Mouse (Mus musculus) myocyte (in vitro differentiated cells): ENCODE data around the gene Cfap221. TPM values are rescaled to one million over a fixed set of nuclear protein-coding genes. Genes with fewer than 3 reads are reported as not detected.

Source experiments
- H3K27me3 ChIP-seq: one replicate; pipeline ENCODE4 v1.6.1; 2011; ENCODE audit not compliant: control insufficient read depth, insufficient read depth, insufficient read length
- H3K36me3 ChIP-seq: one replicate; pipeline ENCODE4 v1.6.1; 2011; ENCODE audit not compliant: control insufficient read depth, insufficient read depth
- H3K4me2 ChIP-seq: one replicate; pipeline ENCODE4 v1.6.1; 2011; ENCODE audit warnings: low read depth, control low read depth
- H3K4me3 ChIP-seq: one replicate; pipeline ENCODE4 v1.5.1; 2011; ENCODE audit warnings: mild to moderate bottlenecking, control low read depth, moderate library complexity
- H3K79me2 ChIP-seq: one replicate; pipeline ENCODE4 v1.6.1; 2011; ENCODE audit not compliant: control insufficient read depth, insufficient read depth
- H3ac ChIP-seq: one replicate; pipeline ENCODE4 v1.6.1; 2011; ENCODE audit not compliant: control insufficient read depth, insufficient read length
- CEBPB ChIP-seq: IDR thresholded peaks from 2 replicates; pipeline ENCODE4 v1.6.1; 2011; ENCODE audit warnings: mild to moderate bottlenecking, moderate library complexity; ENCODE audit not compliant: poor library complexity, insufficient read depth, severe bottlenecking
- E2F4 ChIP-seq: IDR thresholded peaks from one replicate; pipeline ENCODE4 v1.6.1; 2011; ENCODE audit warnings: mild to moderate bottlenecking, control low read depth, moderate library complexity; ENCODE audit not compliant: insufficient read depth
- MAX ChIP-seq: IDR thresholded peaks from one replicate; pipeline ENCODE4 v1.6.1; 2011; ENCODE audit warnings: low read depth, mild to moderate bottlenecking, control low read depth
- MYOD1 ChIP-seq, 3 experiments: IDR thresholded peaks; one replicate each; pipeline ENCODE4 v1.6.1; 2011; ENCODE audit warnings: control low read depth in 2 of 3, low read depth in 2 of 3, mild to moderate bottlenecking in 2 of 3, moderate library complexity in 1 of 3; ENCODE audit not compliant: insufficient read length in 2 of 3, control insufficient read depth in 1 of 3
- MYOG ChIP-seq, 3 experiments: IDR thresholded peaks; one replicate each; pipeline ENCODE4 v1.6.1; 2011; ENCODE audit warnings: control low read depth in 2 of 3, low read depth in 2 of 3, mild to moderate bottlenecking in 2 of 3; ENCODE audit not compliant: insufficient read length in 2 of 3, control insufficient read depth in 1 of 3, insufficient read depth in 1 of 3
- POLR2A ChIP-seq: IDR thresholded peaks from one replicate; pipeline ENCODE4 v1.6.1; 2011; ENCODE audit warnings: low read depth, mild to moderate bottlenecking, control low read depth, moderate library complexity; ENCODE audit not compliant: insufficient read length
- POLR2AphosphoS2 ChIP-seq: IDR thresholded peaks from one replicate; pipeline ENCODE4 v1.6.1; 2011; ENCODE audit warnings: low read depth, control low read depth; ENCODE audit not compliant: insufficient read length
- REST ChIP-seq: IDR thresholded peaks from one replicate; pipeline ENCODE4 v1.6.1; 2011; ENCODE audit warnings: mild to moderate bottlenecking, control low read depth, moderate library complexity; ENCODE audit not compliant: insufficient read depth, insufficient read length
- SRF ChIP-seq: IDR thresholded peaks from one replicate; pipeline ENCODE4 v1.6.1; 2011; ENCODE audit warnings: low read depth; ENCODE audit not compliant: control insufficient read depth, insufficient read length
- TCF12 ChIP-seq: IDR thresholded peaks from one replicate; pipeline ENCODE4 v1.6.1; 2011; ENCODE audit warnings: mild to moderate bottlenecking, control low read depth; ENCODE audit not compliant: poor library complexity, insufficient read depth, severe bottlenecking
- TCF3 ChIP-seq: IDR thresholded peaks from one replicate; pipeline ENCODE4 v1.6.1; 2011; ENCODE audit warnings: low read depth, control low read depth; ENCODE audit not compliant: insufficient read length
- USF1 ChIP-seq: IDR thresholded peaks from one replicate; pipeline ENCODE4 v1.6.1; 2011; ENCODE audit warnings: low read depth, mild to moderate bottlenecking, control low read depth, moderate library complexity
- polyA plus RNA-seq: library from polyadenylated mRNA; unstranded; fragments of >200 nt; fragmentation: generic; extraction: Trizol; gene quantifications from one replicate; pipeline ENCODE4 v1.2.1, GENCODE M21; 2012; ENCODE audit warnings: missing spikeins

The Cfap221 gene
- polyA plus RNA-seq, 1 experiment, result not detected

DNA sequence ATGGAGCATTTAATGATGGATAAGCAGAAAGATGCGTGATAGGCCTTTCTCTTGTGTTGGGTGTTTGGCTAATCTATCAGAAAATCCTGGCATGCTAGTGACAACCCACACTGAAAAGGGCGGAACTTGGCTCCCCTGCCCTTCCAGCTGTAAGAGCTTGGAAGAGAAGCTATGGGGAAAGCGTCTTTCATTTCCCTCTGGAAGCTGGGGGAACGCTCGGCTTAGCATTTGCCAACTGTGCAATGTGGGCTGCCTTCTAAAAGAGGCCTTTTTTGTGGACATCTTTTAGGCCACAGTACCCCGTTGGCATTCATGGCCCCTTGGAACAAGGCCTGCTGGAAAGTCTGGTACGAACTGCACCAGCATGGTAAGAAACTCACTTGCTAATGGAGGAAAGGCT, 118.1 kb downstream of the Cfap221 start:
- Histone ChIP-seq H3K4me3 (no peak overlapping the region), H3ac (no peak overlapping the region), H3K27me3 (no peaks in the 10 kb centered on the region), H3K79me2 (no peaks in the 10 kb centered on the region), H3K4me2 (peak overlapping the region; percentile 44), H3K36me3 (no peaks in the 10 kb centered on the region)
- TF ChIP-seq TCF3, result no peak
- TF ChIP-seq POLR2AphosphoS2, result no peak
- no peak for TF ChIP-seq MAX
- no peak for TF ChIP-seq MYOD1 (IDR thresholded peaks at IDR 0.05; ENCODE audit: control insufficient read depth in 1 of 3, insufficient read length in 2 of 3, low read depth in 2 of 3)
- TF ChIP-seq MYOG (IDR thresholded peaks at IDR 0.05; ENCODE audit: control insufficient read depth in 1 of 3, insufficient read depth in 1 of 3, insufficient read length in 2 of 3, low read depth in 2 of 3), result no peak
- TF ChIP-seq POLR2A, result no peak
- no peak for TF ChIP-seq SRF
- TF ChIP-seq USF1, result no peak
- TF ChIP-seq TCF12, result no peak
- no peak for TF ChIP-seq REST
- TF ChIP-seq CEBPB, result no peak
- no peak for TF ChIP-seq E2F4

DNA sequence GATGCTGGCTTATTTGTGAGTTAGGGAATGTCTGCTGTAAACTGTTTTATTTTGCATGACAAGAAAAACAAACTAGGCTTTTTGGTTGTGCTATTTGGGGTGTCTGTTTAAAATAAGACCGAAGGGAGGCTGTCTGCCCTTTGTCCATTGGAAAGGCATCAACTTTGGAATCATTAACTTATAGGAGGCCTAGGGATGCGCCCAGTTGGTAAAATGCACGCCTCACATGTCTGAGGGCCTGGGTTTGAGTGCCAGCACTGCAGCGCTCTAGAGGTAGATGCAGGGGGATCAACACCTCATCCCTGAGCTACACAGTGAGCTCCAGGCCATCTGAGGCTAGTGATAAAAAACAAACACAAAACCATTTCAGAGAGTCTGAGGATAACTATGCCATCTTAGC, 119.6 kb downstream of the Cfap221 start:
- Histone ChIP-seq H3K36me3 (no peaks in the 10 kb centered on the region), H3K4me3 (no peak overlapping the region), H3K4me2 (no peak overlapping the region), H3K27me3 (no peaks in the 10 kb centered on the region), H3ac (no peak overlapping the region), H3K79me2 (no peaks in the 10 kb centered on the region)
- TF ChIP-seq MYOG (IDR thresholded peaks at IDR 0.05; ENCODE audit: control insufficient read depth in 1 of 3, insufficient read depth in 1 of 3, insufficient read length in 2 of 3, low read depth in 2 of 3), result no peak
- no peak for TF ChIP-seq POLR2A
- TF ChIP-seq POLR2AphosphoS2, result no peak
- TF ChIP-seq CEBPB, result no peak
- no peak for TF ChIP-seq E2F4
- no peak for TF ChIP-seq MYOD1 (IDR thresholded peaks at IDR 0.05; ENCODE audit: control insufficient read depth in 1 of 3, insufficient read length in 2 of 3, low read depth in 2 of 3)
- no peak for TF ChIP-seq USF1
- no peak for TF ChIP-seq SRF
- TF ChIP-seq TCF12, result no peak
- TF ChIP-seq MAX, result no peak
- TF ChIP-seq TCF3, result no peak
- no peak for TF ChIP-seq REST

Other genes with a start within 250 kb of the Cfap221 start
- gene Ptpn4, start 159.6 kb downstream of the Cfap221 start, polyA plus RNA-seq, result 1.1 TPM
- 8.4 TPM for gene Tmem177, start 84.0 kb downstream of the Cfap221 start, polyA plus RNA-seq
- gene Sctr, start 9.7 kb upstream of the Cfap221 start, polyA plus RNA-seq, result 1.9 TPM
- 80.4 TPM for gene Tmem37, start 76.8 kb upstream of the Cfap221 start, polyA plus RNA-seq
- gene Dbi, start 123.8 kb upstream of the Cfap221 start, polyA plus RNA-seq, result 698 TPM
- gene 3110009E18Rik, start 124.0 kb upstream of the Cfap221 start, polyA plus RNA-seq, result 18.2 TPM